Mouse (Mus musculus): ENCODE measurements at regions not wholly inside any gene's neighbourhood (a gene's known extent, or its start where the extent isn't known, plus 50 kb on each side); places are given as distances from the start of the nearest gene placed in this dataset.

DNA sequence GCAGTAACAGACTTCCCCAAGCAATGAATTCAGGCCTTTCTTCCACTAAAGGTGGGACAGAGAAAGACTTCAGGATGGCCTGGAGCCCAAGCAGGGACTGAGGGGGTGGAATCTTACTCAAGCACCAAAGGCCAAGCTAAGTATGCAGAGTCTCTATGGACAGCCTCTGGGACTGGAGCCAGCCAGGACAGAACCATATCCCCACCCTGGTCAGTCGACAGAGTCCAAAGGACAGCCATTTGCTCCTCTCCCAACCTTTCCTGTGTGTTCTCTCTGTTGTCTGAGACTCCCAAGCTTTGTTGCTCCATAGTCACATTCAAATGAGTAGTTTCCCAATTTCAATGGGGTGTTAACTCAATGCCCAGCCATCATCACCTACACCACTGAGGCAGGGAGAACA is 372.3 kb downstream of the Gm49356 start:
- H3K36me3 ChIP-seq (ENCODE audit: control insufficient read depth, insufficient read depth, low read length), result no peaks in the 10 kb centered on the region
- peak; percentile 58 for DNase-seq (ENCODE audit: extremely low read depth, low read depth, low spot score)
- H3K79me2 ChIP-seq (ENCODE audit: control insufficient read depth, insufficient read depth, low read length), result no peaks in the 10 kb centered on the region
- no peak overlapping the region for H3K4me3 ChIP-seq (ENCODE audit: insufficient read depth, low read depth, low read length)
- no peaks in the 10 kb centered on the region for H3K27me3 ChIP-seq (ENCODE audit: control insufficient read depth, insufficient read depth, low read length)
- 26% methylated on average over 1 of the region's 1 CpGs for WGBS
- TF ChIP-seq POLR2A (IDR thresholded peaks at IDR 0.05; ENCODE audit: extremely low read depth, insufficient read depth, low read length), result no peak
- no peak for TF ChIP-seq CTCF (IDR thresholded peaks at IDR 0.05; ENCODE audit: low read depth, low read length)
- no peak overlapping the region for H3K27ac ChIP-seq (replicated peaks; ENCODE audit: insufficient read depth, low read depth, low read length)
- H3K4me1 ChIP-seq (ENCODE audit: control insufficient read depth, insufficient read depth, low read length), result peaks cover 4% of the 10 kb centered on the region
- no peak overlapping the region for H3K9ac ChIP-seq (ENCODE audit: low read depth, low read length)

DNA sequence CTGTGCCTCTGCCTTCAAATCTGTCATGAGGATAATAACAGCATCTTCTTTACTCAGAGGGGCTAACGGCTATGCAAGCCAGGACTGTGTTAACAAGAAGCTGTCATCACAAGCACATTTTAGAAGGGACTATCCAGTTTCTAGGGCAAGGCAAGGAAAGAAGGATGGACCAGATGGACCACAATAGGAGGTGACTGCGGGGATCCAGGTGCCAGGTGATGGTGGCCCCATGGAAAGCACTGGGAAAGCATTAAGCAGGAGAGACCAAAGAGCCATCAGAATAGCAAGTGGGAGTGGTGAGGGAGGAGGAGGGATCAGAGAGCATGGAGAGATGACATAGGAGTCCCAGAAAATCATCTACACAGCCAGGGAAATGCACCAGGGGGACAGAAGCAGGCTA is 373.3 kb downstream of the Gm49356 start:
- 95% methylated on average over 2 of the region's 2 CpGs for WGBS
- Histone ChIP-seq H3K79me2 (ENCODE audit: control insufficient read depth, insufficient read depth, low read length) (no peaks in the 10 kb centered on the region), H3K9ac (ENCODE audit: low read depth, low read length) (no peak overlapping the region), H3K27ac (replicated peaks; ENCODE audit: insufficient read depth, low read depth, low read length) (no peak overlapping the region), H3K36me3 (ENCODE audit: control insufficient read depth, insufficient read depth, low read length) (no peaks in the 10 kb centered on the region), H3K4me3 (ENCODE audit: insufficient read depth, low read depth, low read length) (no peak overlapping the region), H3K27me3 (ENCODE audit: control insufficient read depth, insufficient read depth, low read length) (no peaks in the 10 kb centered on the region), H3K4me1 (ENCODE audit: control insufficient read depth, insufficient read depth, low read length) (peaks cover 4% of the 10 kb centered on the region)
- no peak for DNase-seq (ENCODE audit: extremely low read depth, low read depth, low spot score)
- TF ChIP-seq POLR2A (IDR thresholded peaks at IDR 0.05; ENCODE audit: extremely low read depth, insufficient read depth, low read length) (no peak), CTCF (IDR thresholded peaks at IDR 0.05; ENCODE audit: low read depth, low read length) (no peak)

DNA sequence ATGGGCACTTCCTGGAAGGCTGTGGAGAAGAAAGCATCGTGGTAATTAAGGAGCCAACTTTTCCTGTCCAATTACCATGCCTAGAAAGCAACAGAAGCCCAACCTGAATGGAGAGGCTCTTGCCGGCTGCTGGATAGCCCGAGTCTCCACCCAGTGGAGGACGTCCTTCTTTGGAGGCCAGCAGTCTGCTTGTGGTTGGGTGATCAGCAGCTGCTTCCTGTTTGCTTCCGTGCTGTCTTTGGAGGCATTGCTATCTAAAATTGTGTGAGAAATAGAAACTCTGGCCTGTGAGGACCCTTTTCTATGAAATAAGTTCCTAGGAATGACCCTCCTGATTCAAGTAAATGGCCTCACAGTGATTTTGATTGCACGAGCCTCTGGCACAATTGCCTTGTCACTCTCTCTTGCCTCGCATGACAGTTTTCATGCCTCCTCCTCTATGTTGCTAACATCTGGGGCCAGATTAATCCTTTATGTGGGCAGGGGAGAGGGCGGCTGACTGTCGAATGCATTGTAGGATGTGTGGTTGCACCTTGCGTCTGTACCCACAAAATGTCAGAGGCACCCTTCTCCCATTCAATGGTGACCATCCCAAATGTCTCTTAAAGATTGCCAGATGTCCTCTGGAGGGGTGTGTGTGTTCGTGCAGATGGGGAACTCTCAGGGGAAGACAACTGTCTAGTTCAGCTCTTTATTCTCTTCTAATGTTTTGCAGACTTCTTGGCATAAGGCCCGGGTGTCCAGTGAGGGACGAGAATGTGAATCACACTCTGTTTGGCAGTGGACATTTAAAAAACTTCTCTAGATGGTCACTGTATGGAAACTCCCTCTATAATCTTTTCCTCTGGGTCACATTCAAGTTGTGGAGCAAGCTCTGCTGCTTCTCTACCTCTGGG is 374.6 kb downstream of the Gm49356 start:
- TF ChIP-seq CTCF (IDR thresholded peaks at IDR 0.05; ENCODE audit: low read depth, low read length) (0 out of 2 replicates have a peak, but pooled peaks have one; percentile 32), POLR2A (IDR thresholded peaks at IDR 0.05; ENCODE audit: extremely low read depth, insufficient read depth, low read length) (no peak)
- 56% methylated on average over 13 of the region's 13 CpGs for whole genome bisulfite sequencing
- no peaks in the 10 kb centered on the region for H3K36me3 ChIP-seq (ENCODE audit: control insufficient read depth, insufficient read depth, low read length)
- DNase-seq (ENCODE audit: extremely low read depth, low read depth, low spot score), result no peak
- H3K27ac ChIP-seq (replicated peaks; ENCODE audit: insufficient read depth, low read depth, low read length), result peak overlapping the region; percentile 33; the same call in 1 of the 2 replicates
- H3K79me2 ChIP-seq (ENCODE audit: control insufficient read depth, insufficient read depth, low read length), result no peaks in the 10 kb centered on the region
- H3K4me1 ChIP-seq (ENCODE audit: control insufficient read depth, insufficient read depth, low read length), result peaks cover 4% of the 10 kb centered on the region
- no peak overlapping the region for H3K4me3 ChIP-seq (ENCODE audit: insufficient read depth, low read depth, low read length)
- no peaks in the 10 kb centered on the region for H3K27me3 ChIP-seq (ENCODE audit: control insufficient read depth, insufficient read depth, low read length)
- H3K9ac ChIP-seq (ENCODE audit: low read depth, low read length), result no peak overlapping the region

Measured in liver, adult 2 months (tissue).